Mouse (Mus musculus): Measurements from ENCODE around the gene Abcb5.
A peak's percentile ranks its signal among the peaks of the same experiment; 100 is the strongest.

Abcb5 gene

DNA sequence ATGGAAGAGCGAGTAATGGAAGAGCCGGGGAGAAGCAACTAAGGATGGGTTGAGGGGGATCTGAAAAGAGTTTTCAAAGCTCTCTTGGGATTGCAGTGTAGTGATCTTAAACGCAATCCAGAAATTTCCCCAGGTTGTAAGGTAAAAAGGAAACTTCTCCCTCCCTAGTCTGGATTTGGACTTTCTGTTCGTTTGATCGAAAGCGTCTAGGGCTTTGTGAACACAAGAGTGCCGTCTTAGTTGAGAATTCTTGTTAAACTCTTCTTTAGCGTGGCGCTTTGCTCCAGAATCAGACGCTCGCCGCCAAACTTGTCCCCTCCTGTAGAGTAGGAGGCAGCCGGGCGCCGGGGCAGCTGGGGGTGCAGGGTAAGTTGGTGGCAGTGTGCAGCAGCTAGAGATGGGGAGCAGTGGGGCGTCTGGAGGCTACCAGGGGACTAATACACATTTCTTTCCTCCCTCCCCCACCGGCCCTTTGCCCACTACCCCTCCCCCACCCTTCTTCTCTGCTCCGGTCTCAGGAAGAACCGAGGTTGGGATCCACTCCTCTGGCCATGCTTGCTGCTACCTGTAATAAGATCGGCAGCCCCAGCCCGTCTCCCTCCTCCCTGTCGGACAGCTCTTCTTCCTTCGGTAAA is 118.2 kb downstream of the Abcb5 start:
- DNase-seq (ENCODE audit: low spot score in 2 of 2), result no peak

DNA sequence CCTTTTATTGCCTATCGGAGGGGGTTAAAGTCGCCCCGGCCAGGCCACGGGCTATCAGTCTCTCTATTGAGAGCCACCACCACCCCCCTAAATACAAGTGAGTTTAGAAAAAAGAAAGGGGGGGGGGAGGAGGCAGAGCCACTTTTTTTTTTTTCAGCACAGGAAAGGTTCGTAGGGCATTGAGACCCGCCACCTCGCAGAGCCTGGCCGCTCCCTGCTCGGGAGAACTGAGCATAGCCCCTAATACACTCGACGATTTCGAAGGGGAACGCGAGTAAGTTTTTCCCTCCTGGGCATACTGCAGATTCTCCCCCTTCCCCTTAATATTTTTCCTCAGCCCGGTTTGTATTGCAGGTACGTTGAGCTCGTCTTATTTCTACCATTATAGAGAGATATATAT is 118.8 kb downstream of the Abcb5 start:
- DNase-seq (ENCODE audit: low spot score in 2 of 2), result no peak

DNA sequence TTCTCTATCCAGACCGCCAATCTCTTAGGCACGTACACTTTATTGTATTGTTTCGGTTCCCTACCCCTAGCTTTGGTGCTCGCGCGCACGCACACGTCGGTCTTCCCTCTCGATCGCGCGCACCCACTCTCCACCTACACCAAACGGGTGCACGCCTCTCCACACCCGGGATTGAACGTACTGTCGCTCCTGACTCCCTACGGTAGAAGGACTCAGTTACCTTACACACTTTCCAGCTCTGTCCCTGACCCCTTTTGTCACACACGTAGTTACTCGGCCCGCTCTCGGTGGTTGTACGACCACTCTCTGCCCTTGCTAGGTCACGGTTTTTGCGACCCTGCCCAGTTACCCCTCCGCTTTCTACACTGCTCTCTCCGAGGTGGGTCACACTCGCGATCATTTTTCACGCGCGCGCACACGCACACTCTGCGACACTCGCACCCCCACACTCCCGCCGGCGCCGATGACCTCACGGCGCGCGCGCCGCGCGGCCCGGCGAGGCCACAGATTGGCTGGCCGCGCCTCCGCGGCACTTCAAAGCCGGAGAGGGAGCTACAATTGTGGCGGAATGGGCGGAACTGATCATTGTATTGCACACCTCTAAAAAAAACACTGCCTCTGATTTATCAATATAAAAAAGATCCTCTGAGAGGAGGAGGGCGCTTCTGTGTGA is 119.4 kb downstream of the Abcb5 start:
- peak in 1 of 2 experiments; percentile 18 for DNase-seq (ENCODE audit: low spot score in 2 of 2)

DNA sequence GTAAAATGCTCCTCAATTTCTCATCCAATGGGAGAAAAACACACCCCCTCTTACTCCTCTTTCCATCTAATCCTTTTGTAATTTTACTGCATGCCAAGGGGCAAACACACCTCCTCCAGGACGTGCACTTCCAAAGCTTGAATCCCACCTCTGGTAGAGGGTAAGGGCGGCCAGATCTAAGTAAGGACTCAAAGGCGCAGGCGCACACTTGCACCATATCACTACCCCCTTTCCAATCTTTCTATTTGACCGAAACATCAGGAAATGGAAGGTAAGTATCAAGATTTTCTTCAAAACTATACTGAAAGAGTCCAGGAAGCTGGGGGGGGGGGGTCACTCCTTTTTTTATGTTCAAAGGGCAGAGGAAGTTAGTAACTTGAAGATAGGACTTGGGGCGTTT is 120.0 kb downstream of the Abcb5 start, which contains the start of gene Sp8:
TSS of gene Sp8 (plus strand) at position 109 of the 400 bp plus-strand sequence.
- no peak for DNase-seq (ENCODE audit: low spot score in 2 of 2)

DNA sequence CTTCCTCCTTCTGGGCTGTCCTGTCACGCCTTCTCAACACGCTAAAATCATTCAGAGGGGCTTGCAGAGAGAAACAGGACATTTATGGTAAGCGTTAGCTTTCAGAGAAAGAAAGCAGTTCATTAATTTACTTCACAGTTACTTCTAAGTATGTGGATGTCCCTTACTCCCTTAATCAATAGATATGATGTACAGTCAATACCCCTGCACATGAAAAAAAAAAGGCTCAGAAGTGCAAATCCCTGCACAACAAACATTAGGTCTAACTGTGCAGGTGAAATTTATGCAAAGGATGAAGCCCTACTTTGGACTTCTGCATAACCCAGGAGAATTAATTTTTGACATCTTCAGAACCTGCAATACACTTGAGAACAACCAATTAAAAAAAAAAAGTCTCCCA is 120.9 kb downstream of the Abcb5 start:
- DNase-seq (ENCODE audit: low spot score in 2 of 2), result no peak

DNA sequence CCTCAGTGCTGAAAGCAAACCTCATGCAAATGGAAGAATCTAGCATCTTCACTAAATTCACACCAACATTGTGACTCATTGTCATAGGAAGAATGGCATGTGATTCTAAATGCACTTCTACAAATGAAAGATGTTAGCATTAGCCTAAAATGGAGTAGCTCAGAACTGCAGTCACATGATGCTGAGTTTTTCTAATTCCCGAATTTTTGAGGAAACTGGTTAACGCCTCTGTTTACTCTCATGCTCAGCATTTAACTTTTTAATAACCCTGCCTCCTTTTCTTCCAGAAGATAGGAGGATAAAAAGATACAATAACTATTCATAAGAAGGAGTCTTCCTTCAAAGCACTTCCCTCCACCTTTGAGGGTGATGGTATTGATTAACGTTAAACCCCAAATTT is 121.4 kb downstream of the Abcb5 start:
- no peak for DNase-seq (ENCODE audit: low spot score in 2 of 2)

DNA sequence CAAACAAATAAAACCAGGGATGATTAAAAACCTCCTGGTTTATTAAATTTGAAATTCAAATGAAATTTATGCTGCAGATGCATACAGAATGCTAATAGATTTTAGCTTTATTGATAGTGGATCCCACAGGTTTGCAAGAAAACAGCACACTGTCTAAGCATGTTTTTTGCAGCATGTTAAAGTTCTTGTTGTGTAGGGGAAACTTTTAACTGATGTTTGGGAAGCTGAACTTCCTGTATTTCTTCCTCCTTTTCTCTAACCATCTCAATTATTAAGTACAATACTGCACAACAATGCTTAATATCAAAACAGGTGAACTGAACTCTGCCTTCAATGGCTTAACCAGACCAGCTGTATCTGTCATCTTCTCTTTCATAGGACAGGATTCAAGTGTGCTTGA is 122.1 kb downstream of the Abcb5 start:
- no peak for DNase-seq (ENCODE audit: low spot score in 2 of 2)

DNA sequence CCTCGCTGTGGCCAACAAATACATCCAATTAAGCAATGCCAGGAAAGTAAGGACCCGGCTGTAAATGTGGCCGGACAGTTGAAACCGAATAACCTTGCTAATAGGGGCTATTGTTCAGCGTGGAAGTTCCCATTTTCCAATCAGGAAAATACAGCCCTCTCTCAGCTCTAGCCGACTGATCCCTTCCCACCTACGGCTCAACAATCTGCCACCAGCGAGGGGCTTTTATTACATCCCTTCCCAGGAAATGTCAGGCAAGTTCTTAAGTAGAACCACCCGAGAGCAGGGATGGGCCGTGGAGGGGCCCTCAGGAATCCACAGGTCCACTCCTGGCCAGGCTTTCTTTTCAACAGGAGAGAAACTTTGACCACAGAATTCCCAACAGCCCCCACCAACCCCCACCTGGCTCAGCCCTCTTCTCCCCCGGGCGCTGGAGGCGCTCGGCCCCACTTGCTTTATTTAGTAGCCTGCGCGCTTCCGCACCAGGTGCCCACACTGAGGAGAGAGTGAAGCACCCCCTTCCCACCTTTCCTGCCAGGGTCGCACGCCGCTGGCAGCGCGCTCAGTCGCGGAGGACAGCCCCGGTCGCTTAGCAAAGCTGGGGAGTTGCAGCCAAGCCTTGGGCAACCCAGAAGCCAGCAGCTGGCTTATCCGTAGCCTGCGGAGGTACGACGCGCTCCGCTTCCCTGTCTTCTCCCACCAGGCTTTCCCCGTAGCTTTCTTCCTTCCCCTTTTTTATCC is 123.4 kb downstream of the Abcb5 start:
- no peak for DNase-seq (ENCODE audit: low spot score in 2 of 2)

DNA sequence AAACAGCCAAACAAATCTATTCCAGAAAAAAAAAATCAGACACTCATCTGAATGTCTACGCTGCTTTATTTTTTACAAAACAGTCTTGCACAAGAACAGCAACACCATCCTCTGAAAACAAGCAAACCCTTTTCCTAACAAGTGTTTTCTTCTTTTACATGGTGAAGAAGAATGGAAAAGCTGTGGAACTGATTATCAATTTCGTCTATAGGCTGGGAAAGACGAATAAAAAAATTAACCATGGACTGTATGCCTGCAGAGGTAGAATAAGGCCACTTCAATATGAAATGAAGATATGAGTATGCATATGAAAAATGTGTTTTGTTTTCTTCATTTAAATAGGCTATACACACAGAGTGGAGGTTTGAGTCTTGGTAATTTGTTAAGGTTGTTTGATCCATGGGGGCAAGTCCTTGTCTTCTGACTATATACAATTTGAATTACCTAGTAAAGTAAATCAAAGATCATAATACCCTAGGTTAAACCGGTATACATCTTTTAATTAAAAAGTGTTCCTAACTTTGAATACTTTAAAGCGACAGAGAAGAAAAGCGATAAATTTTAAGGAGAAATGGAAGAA is 124.2 kb downstream of the Abcb5 start:
- no peak for DNase-seq (ENCODE audit: low spot score in 2 of 2)

DNA sequence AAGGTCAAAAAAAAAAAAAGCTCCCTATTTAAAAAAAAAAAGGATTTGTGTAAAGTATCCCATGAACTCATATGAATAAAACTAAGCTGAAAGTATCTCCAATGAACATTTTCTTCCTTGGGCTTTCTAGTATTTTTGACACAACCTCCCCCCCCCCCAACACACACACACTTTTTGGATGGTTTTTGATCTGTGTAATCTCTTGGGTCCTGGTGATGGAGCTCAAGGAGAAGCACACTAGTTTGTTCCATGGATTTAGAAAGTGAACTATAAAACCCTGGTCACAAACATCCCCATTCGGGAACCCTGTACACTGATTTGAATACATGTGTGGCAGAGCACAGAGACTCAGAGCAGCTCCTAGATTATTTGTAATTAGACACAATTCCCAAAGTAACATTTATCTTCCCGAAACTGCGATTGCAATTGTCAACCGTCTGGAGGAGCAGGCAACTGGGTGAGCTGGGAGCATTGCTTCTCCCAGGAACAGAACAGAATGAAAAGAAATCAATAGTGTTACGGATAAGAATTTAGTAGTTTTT is 124.8 kb downstream of the Abcb5 start:
- DNase-seq (ENCODE audit: low spot score in 2 of 2), result no peak

DNA sequence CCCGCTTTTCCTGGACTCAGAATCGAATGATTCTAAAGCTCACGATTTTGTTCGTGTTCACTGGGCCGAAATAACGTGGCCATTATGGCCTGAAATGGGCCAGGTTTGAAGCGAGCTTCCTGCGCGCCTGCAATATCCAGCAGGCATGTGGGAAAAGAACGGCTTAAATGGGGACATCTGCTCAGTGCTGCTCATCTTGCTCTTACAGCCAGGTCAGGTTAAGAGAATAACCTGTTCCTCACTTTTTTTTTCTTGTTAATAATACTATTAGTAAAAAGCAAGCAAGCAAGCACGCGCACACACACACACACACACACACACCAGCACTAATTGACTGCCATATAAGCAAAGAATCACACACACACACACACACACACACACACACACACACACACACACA is 125.4 kb downstream of the Abcb5 start:
- no peak for DNase-seq (ENCODE audit: low spot score in 2 of 2)

DNA sequence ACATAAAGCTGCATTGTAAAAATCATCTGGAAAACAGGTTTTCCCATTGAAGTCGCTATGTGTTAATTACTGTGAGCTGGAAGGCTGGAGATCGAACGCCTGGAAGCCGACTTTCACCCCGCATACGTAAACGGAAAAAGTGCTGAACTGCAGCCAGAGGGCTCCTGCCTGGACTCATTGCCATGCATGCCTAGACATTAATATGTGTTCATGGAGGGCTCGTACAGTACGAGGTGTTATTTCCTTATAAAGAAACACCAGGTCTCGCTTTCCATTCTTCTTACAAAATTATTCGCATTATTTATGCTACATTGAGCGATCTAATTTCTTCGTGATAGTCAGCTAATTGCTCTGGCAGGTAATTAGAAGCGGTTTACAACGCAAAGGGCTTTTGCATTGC is 125.9 kb downstream of the Abcb5 start:
- no peak for DNase-seq (ENCODE audit: low spot score in 2 of 2)

DNA sequence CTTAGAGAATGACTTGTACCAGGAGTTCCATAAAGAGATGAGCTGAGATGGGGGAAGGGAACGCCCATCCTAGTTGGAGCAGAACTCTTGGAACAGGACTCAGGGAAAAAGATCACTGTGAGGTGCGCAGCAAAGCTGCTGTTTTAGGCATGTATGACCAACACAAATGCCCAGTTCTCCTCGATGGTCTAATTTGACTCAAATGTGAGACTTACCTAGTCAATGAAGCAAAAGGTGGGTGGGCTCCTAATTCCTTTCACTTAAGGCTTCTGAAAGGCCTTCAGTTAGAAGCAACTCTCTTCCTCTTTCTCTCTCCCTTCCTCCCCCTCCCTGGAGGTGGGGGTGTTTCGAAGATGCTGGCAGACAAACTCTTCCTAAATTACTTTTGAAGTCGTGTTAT is 126.8 kb downstream of the Abcb5 start:
- no peak for DNase-seq (ENCODE audit: low spot score in 2 of 2)

DNA sequence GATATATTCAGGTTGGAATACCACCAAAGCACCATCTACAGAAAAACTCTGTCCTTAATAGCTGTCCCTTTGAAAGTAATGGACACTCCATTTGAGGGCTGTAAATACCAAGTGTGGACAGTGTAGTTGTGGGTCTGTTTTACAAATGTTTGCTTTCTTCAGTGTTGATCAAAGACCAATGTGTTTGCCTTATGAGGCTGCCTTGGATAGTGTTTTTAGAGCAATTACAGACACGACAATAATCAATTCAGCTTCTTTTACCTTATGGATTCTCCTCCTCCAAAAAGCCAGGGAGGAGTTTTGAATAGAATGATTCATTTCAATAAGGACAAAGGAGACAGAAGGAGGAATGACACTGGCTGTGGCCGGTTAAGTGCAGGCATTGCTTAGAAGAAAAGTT is 128.0 kb downstream of the Abcb5 start:
- no peak for DNase-seq (ENCODE audit: low spot score in 2 of 2)

DNA sequence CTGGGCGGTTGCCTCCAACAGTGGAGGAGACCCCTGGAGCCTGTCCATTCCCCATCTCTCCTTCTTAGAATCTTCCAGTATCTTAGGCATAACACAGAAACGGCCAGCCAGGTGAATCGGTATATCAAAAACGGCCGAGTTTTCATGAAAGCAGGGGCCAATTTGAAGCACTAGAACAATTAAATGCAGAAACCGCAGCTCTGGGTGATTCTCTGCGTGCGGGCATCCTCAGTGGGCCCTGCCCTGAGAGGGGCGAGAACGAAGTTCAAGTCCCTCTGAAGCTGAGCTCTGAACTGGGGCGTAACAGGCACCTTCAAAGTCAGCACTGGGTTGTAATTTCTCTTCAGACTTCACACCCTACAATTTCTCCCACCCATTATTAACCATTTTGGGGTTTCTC is 128.9 kb downstream of the Abcb5 start:
- no peak for DNase-seq (ENCODE audit: low spot score in 2 of 2)

DNA sequence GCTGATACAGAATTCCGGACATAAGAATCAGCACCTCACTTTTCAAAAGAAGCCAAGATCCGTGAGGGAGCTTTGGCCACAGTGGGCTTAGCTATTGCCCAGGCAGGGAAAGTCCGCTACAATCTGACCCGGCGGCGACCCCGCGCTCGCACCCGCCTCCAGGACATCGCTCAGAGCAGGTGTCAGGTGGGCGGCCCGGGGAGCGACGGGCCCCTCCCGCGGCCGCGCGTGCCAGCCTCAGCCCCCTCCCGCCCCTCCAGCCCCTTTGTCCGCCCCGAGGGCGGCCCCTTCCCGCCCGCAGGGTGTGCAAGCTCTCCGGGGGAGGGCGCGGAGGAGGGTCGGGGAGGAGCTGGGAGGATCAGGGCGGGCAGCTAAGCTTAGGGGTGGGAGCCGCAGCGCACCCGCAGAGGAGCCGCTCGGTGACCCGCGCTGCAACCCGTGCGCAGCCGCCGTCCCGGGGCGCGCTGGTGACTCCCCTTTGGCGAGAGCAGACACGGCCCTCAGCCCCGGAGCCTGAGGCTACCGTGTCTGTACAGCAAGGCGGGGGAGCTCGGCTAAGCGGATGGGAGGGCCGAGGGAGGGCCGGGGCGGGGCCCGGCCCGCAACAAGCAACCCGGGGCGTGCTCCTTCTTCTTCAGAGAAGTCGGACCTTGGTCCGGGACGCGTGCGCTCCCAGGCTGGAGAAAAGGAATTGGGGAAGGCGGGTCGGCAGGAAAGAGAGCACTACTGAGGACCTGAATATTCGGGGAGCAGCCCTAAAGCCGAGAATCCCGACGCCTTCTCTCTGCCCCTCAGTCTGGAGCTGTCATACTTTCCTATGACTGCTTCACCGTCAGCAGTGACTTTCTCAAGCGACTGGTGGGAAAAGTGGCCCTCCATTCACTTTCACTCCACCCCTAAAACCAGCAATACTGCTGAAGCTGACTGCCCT is 129.5 kb downstream of the Abcb5 start:
- no peak for DNase-seq (ENCODE audit: low spot score in 2 of 2)

DNA sequence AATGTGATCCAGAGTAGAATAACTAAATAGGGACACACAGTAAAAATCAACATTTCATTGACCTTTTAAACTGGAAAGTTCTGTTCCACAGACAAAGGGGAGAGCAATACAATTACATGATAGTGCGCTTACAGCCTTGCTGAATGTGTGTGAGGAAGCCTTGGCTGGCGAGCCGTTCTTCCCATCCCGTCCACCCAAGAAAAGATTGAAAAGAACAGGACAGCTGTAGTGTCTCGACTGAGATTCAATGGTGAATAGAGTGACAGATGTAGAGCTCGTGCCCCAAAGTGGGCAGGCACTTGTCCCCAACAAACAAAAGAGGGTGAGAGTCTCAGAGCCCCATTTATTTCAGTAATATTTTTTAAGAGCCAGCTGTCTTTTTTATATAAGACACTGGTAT is 136.3 kb downstream of the Abcb5 start:
- DNase-seq (ENCODE audit: low spot score in 2 of 2), result no peak
